Mouse (Mus musculus) heart, adult 2 months (tissue): Measurements from ENCODE around the gene Dvl2. TPM values are rescaled to one million over a fixed set of nuclear protein-coding genes. Genes with fewer than 3 reads are reported as not detected.

Experiments
- DNase-seq, 2 experiments: peaks; one replicate each; pipeline ENCODE4 v3.0.0; 2021
- H3K27ac ChIP-seq: fragments of 200-600 bp; 2 replicates; pipeline ENCODE4 v1.8.1; 2022
- H3K27me3 ChIP-seq: fragments of 200-500 bp; 2 replicates; pipeline ENCODE4 v1.6.1; 2012; ENCODE audit warnings: mild to moderate bottlenecking, low read length, inconsistent platforms, mixed read lengths; ENCODE audit not compliant: control insufficient read depth, insufficient read depth
- H3K36me3 ChIP-seq: fragments of 200-500 bp; 2 replicates; pipeline ENCODE4 v1.6.1; 2012; ENCODE audit warnings: low read length, inconsistent platforms; ENCODE audit not compliant: control insufficient read depth, insufficient read depth
- H3K4me1 ChIP-seq: fragments of 200-500 bp; 2 replicates; pipeline ENCODE4 v1.6.1; 2011; ENCODE audit warnings: low read length; ENCODE audit not compliant: control insufficient read depth, insufficient read depth
- H3K4me3 ChIP-seq: fragments of 200-600 bp; 2 replicates; pipeline ENCODE4 v1.8.1; 2022
- H3K79me2 ChIP-seq: fragments of 200-500 bp; replicated peaks from 2 replicates; pipeline ENCODE4 v1.6.1; 2012; ENCODE audit warnings: mild to moderate bottlenecking, inconsistent platforms, low read length, moderate library complexity, mixed read lengths; ENCODE audit not compliant: control insufficient read depth, insufficient read depth
- H3K9ac ChIP-seq: fragments of 200-500 bp; 2 replicates; pipeline ENCODE4 v1.6.1; 2012; ENCODE audit warnings: low read depth, mild to moderate bottlenecking, control low read depth, inconsistent platforms, low read length, mixed read lengths
- CTCF ChIP-seq: fragments of 200-600 bp; IDR thresholded peaks from 2 replicates; pipeline ENCODE4 v1.8.1; 2022; ENCODE audit warnings: antibody characterized with exemption, mild to moderate bottlenecking, moderate library complexity
- EP300 ChIP-seq: fragments of 200-500 bp; IDR thresholded peaks from 2 replicates; pipeline ENCODE4 v1.6.1; 2011; ENCODE audit warnings: low read depth, low read length, control low read depth; ENCODE audit not compliant: insufficient read depth
- POLR2A ChIP-seq: fragments of 200-500 bp; IDR thresholded peaks from 2 replicates; pipeline ENCODE4 v1.6.1; 2011; ENCODE audit warnings: mild to moderate bottlenecking, low read depth, low read length, control low read depth; ENCODE audit not compliant: insufficient read depth
- WGBS: fragments of 180-500 bp; shearing (Covaris S2); methylation state at CpG from one replicate; pipeline ENCODE4 v1.1.7; 2018; 5-methylcytosine and 5-hydroxymethylcytosine counted together
- intact Hi-C: fragments of 180-260 bp; cut with DNase I; formaldehyde crosslinking; loops from one replicate; pipeline ENCODE4 v1.15.1; 2025
- polyA plus RNA-seq: library from polyadenylated mRNA; depleted of rRNA; stranded (reverse); fragments of >200 nt; gene quantifications from 2 replicates; pipeline ENCODE4 v1.2.3, GENCODE M21; 2012
- total RNA-seq, 2 experiments: library from RNA; stranded (reverse); gene quantifications; 2 replicates each; pipeline ENCODE4 v1.2.3; 2021

Gene Dvl2
- total and polyA plus RNA-seq, 3 experiments, result 4.1 to 7.4 (median 4.9) TPM

GRCm38 (mm10) chr11:70042309-70043085 lies 42.1 kb downstream of the Dvl2 start:
- no peaks in the 10 kb centered on the region for H3K79me2 ChIP-seq
- WGBS, result 87% methylated on average over 23 of the region's 23 CpGs
- TF ChIP-seq EP300 (no peak), POLR2A (no peak), CTCF (no peak)
- no peaks in the 10 kb centered on the region for H3K27me3 ChIP-seq
- DNase-seq, result no peak
- no peak overlapping the region for H3K27ac ChIP-seq
- H3K4me1 ChIP-seq, result no peaks in the 10 kb centered on the region
- no peak overlapping the region for H3K4me3 ChIP-seq
- intact Hi-C loops, result no loop called here
- H3K36me3 ChIP-seq, result no peaks in the 10 kb centered on the region
- no peak overlapping the region for H3K9ac ChIP-seq

GRCm38 (mm10) chr11:70043665-70044064 lies 43.3 kb downstream of the Dvl2 start:
- Histone ChIP-seq H3K27me3 (no peaks in the 10 kb centered on the region), H3K27ac (no peak overlapping the region), H3K4me3 (no peak overlapping the region), H3K79me2 (no peaks in the 10 kb centered on the region), H3K9ac (no peak overlapping the region), H3K4me1 (no peaks in the 10 kb centered on the region), H3K36me3 (no peaks in the 10 kb centered on the region)
- intact Hi-C loops, result no loop called here
- no peak for DNase-seq
- TF ChIP-seq POLR2A (no peak), CTCF (no peak), EP300 (no peak)
- WGBS, result 86% methylated on average over 7 of the region's 7 CpGs

DNA sequence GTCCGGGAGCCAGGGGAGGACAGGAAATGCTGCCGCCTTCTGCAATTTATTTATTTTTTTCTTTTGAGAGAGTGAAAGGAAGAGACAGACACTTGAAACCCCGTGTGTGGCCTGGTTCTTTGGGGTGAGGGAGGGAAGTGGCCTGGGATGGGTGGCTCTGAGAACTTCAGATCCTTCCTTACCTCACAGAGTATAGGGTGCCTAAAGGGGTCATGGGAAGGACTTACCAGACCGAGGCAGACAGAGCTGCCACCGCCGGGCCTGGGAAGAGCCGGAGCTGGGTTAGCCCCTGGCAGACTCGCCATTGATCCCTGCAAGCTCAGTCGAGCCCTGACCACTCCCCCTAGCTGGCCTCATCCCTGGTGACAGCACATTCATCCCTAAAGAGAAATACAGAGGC lies 45.0 kb downstream of the Dvl2 start:
- Histone ChIP-seq H3K36me3 (no peaks in the 10 kb centered on the region), H3K27ac (no peak overlapping the region), H3K79me2 (no peaks in the 10 kb centered on the region), H3K9ac (no peak overlapping the region), H3K4me3 (no peak overlapping the region), H3K4me1 (no peaks in the 10 kb centered on the region), H3K27me3 (no peaks in the 10 kb centered on the region)
- 48% methylated on average over 9 of the region's 9 CpGs for WGBS
- intact Hi-C loops, result no loop called here
- TF ChIP-seq POLR2A (no peak), CTCF (no peak), EP300 (no peak)
- no peak for DNase-seq

- Histone ChIP-seq H3K4me1 (no peaks in the 10 kb centered on the region), H3K36me3 (no peaks in the 10 kb centered on the region), H3K27ac (no peak overlapping the region), H3K4me3 (no peak overlapping the region), H3K9ac (no peak overlapping the region), H3K79me2 (no peaks in the 10 kb centered on the region), H3K27me3 (no peaks in the 10 kb centered on the region)
- DNase-seq, result no peak
- TF ChIP-seq EP300 (no peak), POLR2A (no peak), CTCF (no peak)
- WGBS, result 72% methylated on average over 6 of the region's 6 CpGs
- intact Hi-C loops, result no loop called here
These were observed 49.0 kb downstream of the Dvl2 start for GRCm38 (mm10) chr11:70049366-70049765.

DNA sequence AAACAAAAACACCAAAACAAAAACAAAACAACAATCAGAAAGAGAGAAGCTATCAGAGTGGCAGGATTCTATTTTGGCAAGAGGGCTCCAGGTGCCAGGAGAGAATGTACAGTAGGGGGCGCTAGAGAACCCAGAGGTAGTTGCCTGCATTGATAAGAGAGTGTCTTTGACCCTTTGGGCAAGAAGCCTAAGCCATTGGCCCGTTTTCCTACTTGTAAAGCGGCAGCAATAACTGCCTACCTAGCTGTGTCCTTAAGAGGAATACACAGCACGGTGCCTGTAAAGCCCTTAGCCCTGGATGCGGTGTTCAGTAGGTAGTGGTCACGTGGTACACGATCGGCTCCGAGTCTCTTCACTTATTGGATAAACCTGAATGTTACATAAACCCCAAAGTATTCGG lies 49.4 kb downstream of the Dvl2 start:
- no peaks in the 10 kb centered on the region for H3K79me2 ChIP-seq
- no peak for DNase-seq
- no peaks in the 10 kb centered on the region for H3K36me3 ChIP-seq
- H3K27ac ChIP-seq, result no peak overlapping the region
- no peak overlapping the region for H3K4me3 ChIP-seq
- intact Hi-C loops, result loop anchor here (10.0 kb wide), 1 partner anchor 265 kb away; no protein-coding TSS in a partner anchor
- TF ChIP-seq EP300 (no peak), CTCF (peak; percentile 52), POLR2A (no peak)
- H3K9ac ChIP-seq, result no peak overlapping the region
- H3K4me1 ChIP-seq, result no peaks in the 10 kb centered on the region
- 47% methylated on average over 10 of the region's 10 CpGs for WGBS
- H3K27me3 ChIP-seq, result no peaks in the 10 kb centered on the region

- H3K27ac ChIP-seq, result no peak overlapping the region
- no peaks in the 10 kb centered on the region for H3K36me3 ChIP-seq
- WGBS, result 70% methylated on average over 7 of the region's 7 CpGs
- DNase-seq, result no peak
- intact Hi-C loops, result loop anchor here (10.0 kb wide), 1 partner anchor 262 kb away; no protein-coding TSS in a partner anchor
- TF ChIP-seq CTCF (no peak), EP300 (no peak), POLR2A (no peak)
- H3K4me3 ChIP-seq, result no peak overlapping the region
- no peaks in the 10 kb centered on the region for H3K27me3 ChIP-seq
- no peaks in the 10 kb centered on the region for H3K4me1 ChIP-seq
- no peak overlapping the region for H3K9ac ChIP-seq
- no peaks in the 10 kb centered on the region for H3K79me2 ChIP-seq
These were observed 52.8 kb downstream of the Dvl2 start for GRCm38 (mm10) chr11:70053156-70053555.
